Mouse (Mus musculus): ENCODE results near the gene Srrm4.

GRCm38 (mm10) chr5:116392603-116393002 lies 199.0 kb downstream of the Srrm4 start:
- TF ChIP-seq MAFK (IDR thresholded peaks at IDR 0.05; ENCODE audit: insufficient read depth, low read depth, low read length) (no peak), HCFC1 (IDR thresholded peaks at IDR 0.05; ENCODE audit: borderline replicate concordance, insufficient read depth, low read length) (no peak), ZC3H11A (IDR thresholded peaks at IDR 0.05; ENCODE audit: borderline replicate concordance, low read depth, low read length) (no peak), ZNF384 (IDR thresholded peaks at IDR 0.05; ENCODE audit: low read depth, low read length) (no peak)
